Mouse (Mus musculus) embryonic fibroblast, embryonic 13.5 days (primary cell): ENCODE data around the gene Rgs9.

Experiments
- CTCF ChIP-seq: IDR thresholded peaks from 2 replicates; pipeline ENCODE4 v1.5.1; 2011; ENCODE audit warnings: mild to moderate bottlenecking, control low read depth, low read length, moderate library complexity, borderline replicate concordance; ENCODE audit not compliant: insufficient read depth
- POLR2A ChIP-seq: IDR thresholded peaks from 2 replicates; pipeline ENCODE4 v1.6.1; 2011; ENCODE audit warnings: low read depth, mild to moderate bottlenecking, control low read depth, low read length, moderate library complexity

DNA sequence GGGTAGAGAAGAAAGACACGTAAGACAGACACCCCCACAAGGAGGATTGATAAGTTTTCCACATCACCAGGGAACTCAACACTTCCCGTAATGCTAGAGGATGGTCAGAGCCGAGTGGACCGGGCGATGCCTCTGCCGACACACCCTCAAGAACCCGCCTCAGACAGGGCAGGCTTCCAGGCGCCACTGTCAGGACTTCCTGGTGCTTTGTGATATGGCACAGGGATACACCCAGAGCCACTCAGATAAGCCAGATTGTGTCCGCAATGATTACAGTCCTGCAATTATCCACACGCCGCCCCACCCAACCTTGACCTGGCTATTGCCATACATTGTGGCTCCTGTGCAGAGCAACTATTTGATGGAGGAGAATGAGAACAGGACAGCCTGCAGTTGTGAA lies 117.6 kb downstream of the Rgs9 start:
- TF ChIP-seq POLR2A (no peak), CTCF (no peak)
